Mouse (Mus musculus): ENCODE measurements around the gene Atp1b1. TPM values are rescaled to one million over a fixed set of nuclear protein-coding genes. Genes with fewer than 3 reads are reported as not detected.

The Atp1b1 gene
- total RNA-seq (2021) = 100 to 1,000 TPM; 101 to 236 TPM
- long read RNA-seq, experiment 1, transcript Atp1b1-201 (6 exons, 2,580 nt) = major isoform, 37 of 49 reads
- long read RNA-seq, experiment 1, partial matches to known transcripts = 0 of 49 reads
- long read RNA-seq, experiment 1, other reads (novel, unspliced or antisense) = 12 of 49 reads
- long read RNA-seq, experiment 2, transcript Atp1b1-201 (6 exons, 2,580 nt) = major isoform, 282 of 347 reads
- long read RNA-seq, experiment 2, partial matches to known transcripts = 12 of 347 reads
- long read RNA-seq, experiment 2, other reads (novel, unspliced or antisense) = 51 of 347 reads

DNA sequence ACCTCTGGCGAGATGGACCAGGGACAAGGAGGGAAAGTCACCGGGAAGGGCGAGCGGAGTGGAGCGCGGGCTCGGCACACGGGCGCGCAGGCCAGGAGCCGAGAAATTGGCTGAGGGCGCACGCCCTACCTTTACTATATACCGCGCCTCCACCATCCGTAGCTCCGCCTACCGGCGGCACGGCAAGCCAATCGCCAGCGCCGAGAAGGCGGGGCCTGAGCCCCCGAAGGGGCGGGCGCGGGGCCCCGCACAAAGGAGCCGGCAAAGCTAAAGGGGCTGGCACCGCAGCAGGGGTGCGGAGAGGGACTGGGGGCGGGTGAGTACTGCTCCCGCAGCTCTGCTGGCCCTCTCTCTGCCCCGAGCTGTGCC is at the start of gene Atp1b1:
TSS of gene Atp1b1 (minus strand) at position 111 of the 369 bp plus-strand sequence.
- DNase-seq (ENCODE audit: low spot score in 2 of 2) = peak; percentile 53 to 62

GRCm38 (mm10) chr1:164505096-164505495 is 46.9 kb upstream of the Atp1b1 start:
- DNase-seq (ENCODE audit: low spot score in 2 of 2) = no peak

DNA sequence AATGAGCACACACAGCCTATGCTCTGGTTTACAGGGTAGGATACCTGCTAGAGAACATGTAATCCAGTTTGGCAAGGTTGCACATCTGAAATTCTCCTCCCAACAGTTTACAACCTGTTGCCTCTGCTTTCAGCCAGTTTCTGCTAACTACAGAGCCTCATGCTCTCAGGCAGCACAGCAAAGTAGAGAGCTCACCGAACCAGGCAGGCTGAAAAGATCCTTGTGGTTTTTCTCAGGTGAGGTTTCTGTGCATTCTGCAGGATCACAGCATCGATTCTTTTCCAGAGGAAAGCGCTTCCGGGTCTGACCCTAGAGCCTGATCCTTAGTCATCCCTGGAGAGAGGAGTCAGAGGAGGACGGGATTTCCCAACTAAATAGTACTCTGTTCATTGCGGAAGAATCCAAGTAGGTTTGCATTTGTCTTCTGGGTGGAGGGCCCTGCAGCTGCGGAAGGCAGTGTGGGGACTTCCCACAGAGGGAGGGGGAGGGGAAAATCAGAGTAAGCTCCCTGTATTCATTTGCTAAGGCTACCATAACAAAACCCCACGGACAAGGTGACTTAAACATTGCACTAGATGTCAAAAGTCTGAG is 45.1 kb upstream of the Atp1b1 start:
- DNase-seq (ENCODE audit: low spot score in 2 of 2) = no peak

GRCm38 (mm10) chr1:164502231-164502630 is 44.1 kb upstream of the Atp1b1 start:
- DNase-seq (ENCODE audit: low spot score in 2 of 2) = no peak

GRCm38 (mm10) chr1:164494741-164495512 is 36.8 kb upstream of the Atp1b1 start:
- DNase-seq (ENCODE audit: low spot score in 2 of 2) = no peak

GRCm38 (mm10) chr1:164494215-164494614 is 36.1 kb upstream of the Atp1b1 start:
- no peak for DNase-seq (ENCODE audit: low spot score in 2 of 2)

DNA sequence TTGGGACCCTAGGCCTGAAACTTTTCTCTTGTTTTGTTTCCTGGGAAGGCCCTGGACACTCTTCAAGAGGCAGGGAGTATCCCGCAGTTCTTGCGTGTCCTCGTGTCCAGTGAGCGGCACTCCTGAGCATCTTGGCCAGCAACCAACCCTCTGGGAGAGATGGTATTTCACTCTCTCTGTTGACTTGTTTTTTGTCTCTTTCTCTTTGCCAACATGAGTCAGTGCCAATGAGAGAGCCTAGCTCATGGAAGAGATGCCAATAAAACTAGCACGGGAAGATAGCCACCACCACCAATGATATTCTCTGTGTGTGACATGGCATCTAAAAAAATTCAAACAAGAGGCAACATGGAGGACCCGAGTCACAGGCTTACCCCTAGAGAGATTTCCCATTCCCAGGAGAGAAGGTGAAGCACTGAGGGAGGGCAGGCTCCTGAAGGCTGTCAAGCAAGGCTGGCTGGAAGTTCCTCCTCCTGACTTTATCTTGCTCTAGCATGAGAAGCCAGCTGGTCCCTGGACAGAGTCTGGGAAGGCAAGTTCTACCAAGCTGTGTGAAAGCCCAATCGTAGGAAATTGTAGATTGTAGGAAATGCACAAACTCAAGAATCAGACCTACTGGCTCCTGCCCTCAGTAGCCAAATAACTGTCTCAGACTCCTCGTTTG is 35.0 kb upstream of the Atp1b1 start:
- no peak for DNase-seq (ENCODE audit: low spot score in 2 of 2)

- no peak for DNase-seq (ENCODE audit: low spot score in 2 of 2)
Observed at GRCm38 (mm10) chr1:164492476-164492875, 34.3 kb upstream of the Atp1b1 start.

GRCm38 (mm10) chr1:164489961-164490594 is 31.9 kb upstream of the Atp1b1 start:
- no peak for DNase-seq (ENCODE audit: low spot score in 2 of 2)

GRCm38 (mm10) chr1:164483728-164484127 is 25.6 kb upstream of the Atp1b1 start:
- DNase-seq (ENCODE audit: low spot score in 2 of 2) = no peak

- no peak for DNase-seq (ENCODE audit: low spot score in 2 of 2)
Observed at GRCm38 (mm10) chr1:164482833-164483232, 24.7 kb upstream of the Atp1b1 start.

- no peak for DNase-seq (ENCODE audit: low spot score in 2 of 2)
Observed at GRCm38 (mm10) chr1:164481645-164482354, 23.6 kb upstream of the Atp1b1 start.

DNA sequence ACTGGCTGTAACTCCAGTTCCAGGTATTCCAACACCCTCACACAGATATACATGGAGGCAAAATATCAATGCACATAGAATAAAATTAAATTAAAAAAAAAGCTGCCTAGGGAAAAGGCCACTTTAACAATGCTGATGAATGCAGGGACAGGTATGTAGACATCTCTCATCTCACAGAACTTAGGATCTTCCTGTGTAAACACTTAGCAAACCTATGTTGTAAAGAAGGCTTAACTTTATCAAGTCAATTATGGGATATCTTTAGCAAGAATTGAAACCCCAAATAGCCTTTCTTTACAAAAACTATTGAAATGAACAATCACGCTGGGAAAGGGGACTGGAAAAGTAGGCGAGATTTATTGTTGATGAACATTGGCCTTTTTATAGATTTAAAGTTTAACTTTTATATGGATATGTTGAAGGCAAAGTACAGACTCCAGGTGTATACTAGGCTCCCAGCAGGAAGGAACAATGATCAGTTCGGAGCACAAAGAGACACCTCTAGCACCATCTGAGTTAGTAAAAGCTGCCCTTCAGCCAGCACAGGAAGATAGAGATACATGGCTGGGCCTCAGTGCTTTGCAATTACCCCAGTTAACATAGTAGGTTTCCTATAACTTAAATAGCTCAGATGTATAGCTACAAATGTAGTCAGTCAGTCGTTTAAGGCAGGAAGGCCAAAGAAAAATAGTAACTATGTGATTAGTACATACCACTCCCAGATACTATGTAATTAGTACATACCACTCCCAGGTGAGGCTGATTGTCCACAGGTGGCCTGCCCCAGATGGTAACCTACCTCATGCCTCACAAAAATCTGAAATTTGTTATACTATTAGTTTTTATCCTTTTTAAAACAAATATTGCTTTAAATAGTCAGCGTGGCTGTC is 22.8 kb upstream of the Atp1b1 start:
- DNase-seq (ENCODE audit: low spot score in 2 of 2) = no peak

DNA sequence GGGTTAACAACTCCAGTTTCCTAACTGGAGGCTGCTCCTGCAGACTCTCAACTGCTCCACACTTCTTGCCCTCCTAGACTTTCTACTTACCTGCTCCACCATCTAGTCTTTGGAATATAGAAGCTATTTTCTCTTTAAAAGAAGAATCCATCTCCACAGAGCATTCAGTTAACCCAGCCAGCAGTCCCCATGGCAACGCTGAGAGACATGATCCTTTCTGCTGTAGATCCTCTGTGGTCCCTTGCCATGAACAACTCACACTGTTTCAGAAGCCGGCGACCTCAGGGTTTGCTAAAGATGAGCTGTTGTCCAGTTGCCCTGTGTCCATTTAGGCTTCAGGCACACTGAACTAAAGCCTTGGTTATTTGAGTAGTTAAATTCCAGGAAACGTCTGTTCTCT is 17.7 kb upstream of the Atp1b1 start:
- DNase-seq (ENCODE audit: low spot score in 2 of 2) = no peak

DNA sequence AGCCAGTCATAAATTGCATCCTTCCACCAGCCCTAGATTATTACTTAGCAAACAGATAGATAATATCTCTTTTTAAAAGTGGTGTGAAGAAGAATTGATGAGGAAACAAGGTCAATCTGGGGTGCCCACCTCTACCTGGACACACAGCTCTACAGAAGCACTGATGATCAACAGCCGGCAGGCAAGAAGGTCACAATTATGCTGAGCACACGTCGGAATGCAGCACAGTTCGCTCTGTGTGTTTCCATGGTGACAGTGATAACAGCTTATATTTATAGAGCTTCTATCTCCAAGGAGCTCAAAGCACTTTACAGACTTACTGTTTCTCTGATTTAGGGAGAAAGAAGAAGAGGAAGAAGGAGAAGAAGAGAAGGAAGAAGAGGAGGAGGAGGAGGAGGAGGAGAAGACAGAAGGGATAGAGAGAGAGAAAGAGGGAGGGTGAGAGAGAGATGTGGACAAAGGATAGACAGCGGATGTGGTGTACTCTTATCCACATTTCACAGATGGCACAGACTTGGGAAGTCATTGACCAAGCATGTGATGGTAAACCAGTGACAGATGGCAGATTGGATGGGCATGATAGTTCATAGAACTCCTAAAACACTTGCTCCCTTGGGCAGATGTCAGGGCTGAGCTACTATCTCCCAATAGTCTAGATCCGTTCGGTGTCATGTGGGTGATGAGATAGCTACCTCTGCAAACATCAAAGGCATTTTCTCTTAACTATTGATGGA is 16.8 kb upstream of the Atp1b1 start:
- DNase-seq (ENCODE audit: low spot score in 2 of 2) = no peak

- DNase-seq (ENCODE audit: low spot score in 2 of 2) = no peak
Observed at GRCm38 (mm10) chr1:164474310-164474709, 16.2 kb upstream of the Atp1b1 start.

DNA sequence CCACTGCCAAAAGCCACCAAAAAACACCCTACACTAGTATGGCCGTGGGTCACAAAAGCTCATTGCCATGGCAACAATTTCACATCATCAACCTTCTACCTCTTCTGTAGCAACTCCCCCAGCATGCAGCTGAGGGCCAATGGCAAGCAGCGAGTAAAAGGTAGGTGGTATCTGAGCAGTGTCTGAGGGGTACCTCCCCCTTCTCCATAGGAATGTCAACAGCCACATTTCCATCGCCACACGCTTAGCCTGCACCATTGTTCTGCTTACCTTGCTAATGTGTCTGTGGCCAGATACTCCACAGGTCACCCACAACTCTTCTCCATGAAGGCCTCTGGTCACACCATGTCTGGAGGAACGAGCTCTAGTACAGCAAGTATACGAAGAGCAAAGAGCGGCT is 15.2 kb upstream of the Atp1b1 start:
- no peak for DNase-seq (ENCODE audit: low spot score in 2 of 2)

DNA sequence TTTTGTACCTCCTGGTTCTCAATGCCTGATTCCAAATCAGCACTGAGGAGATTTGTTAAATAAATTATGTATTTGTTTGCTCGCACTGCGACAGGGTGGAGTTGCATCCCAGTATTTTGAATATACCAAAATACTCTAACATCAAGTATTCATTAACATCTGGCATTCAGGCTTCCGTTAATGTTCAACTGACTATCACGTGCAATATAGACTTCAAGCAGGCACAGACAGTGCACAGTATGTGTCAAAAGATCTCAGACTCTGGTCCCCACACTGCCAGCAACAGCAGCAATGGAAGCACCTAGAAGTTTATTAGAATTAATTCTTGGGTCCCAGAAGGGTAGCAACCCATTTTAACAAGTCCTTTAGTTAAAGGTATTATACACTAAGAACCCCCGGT is 13.5 kb upstream of the Atp1b1 start:
- no peak for DNase-seq (ENCODE audit: low spot score in 2 of 2)

DNA sequence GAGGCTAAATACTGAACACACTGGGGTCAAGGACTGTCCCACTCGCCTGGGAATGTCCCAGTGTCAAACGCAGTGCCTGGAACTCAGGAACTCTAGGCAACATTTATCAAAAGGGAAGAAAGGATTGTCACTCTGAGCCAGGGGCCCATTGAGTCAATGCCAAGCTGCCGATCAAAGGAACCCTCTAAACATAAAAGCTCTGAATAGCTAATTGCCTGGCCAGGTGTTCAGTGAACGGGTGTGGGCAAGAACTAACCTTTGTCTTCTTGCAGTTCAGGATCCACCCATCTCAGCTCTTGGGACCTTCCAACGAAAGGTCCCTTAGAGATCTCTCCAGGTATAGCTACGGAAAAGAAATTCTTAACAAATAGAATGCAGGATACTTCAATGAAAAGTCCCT is 12.8 kb upstream of the Atp1b1 start:
- no peak for DNase-seq (ENCODE audit: low spot score in 2 of 2)
